Comparison of ENCODE assay signal across 9 mouse cellular contexts in the genomic region with DNA sequence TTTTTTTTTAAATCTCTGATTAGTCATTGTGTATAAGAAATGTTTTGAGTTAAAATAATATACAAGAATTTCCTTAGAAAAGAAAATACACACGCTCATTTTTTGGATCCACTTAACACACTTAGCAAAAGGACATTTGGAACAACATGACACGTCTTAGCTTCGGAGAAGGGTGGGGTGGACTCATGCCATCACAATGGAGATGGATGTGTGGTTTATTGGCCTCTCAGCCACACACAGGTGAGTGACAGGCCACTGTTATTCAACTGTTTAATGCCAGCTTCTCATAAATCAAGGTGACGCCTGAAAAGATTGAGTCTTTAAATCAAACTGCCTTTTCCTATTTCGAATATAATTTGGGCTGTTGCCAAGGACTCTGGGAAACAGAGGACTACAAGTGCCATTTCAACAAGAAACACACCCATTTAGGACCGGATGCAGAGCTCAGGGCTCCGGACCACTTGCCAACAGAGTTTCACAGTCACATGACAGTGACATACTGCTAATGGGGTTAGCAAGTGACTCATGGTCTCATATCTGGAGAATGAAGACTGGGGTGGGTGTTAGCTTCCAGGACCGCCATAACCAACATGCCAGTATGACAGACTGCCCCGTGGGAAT.
DNase-seq lines count a peak whose midpoint lies in the region; ATAC-seq and TF ChIP-seq lines count a peak whose summit lies in the region.
"Had no signal": no experiment of that assay in that cellular context is flagged by ENCODE, and none has a peak within 500 bp of the region (broad histone marks: within the 10 kb centered on the region; RNA-seq: fewer than 3 reads in every experiment).

No protein-coding gene starts in this region.

- no peak overlapping the region for H3K9ac ChIP-seq in intestine, embryonic 14.5 days (ENCODE audit: low read length)
- H3K9ac ChIP-seq in intestine, postnatal 0 days (ENCODE audit: low read depth, low read length), result no peak overlapping the region

- no peak for DNase-seq in intestine, embryonic 14.5 days (ENCODE audit: low spot score)
- peak; percentile 36 for DNase-seq in kidney, adult 18-20 months
- peak; percentile 57 to 75 for DNase-seq in lung, postnatal 4 days
- DNase-seq in testis, postnatal 10 days (ENCODE audit: low spot score), result no peak
- DNase-seq in right cerebral cortex, adult 18-20 months, result no peak
- DNase-seq in frontal cortex, postnatal 10 days (ENCODE audit: low spot score in 2 of 2), result no peak
- DNase-seq: embryo, embryonic 11 days had no signal

- 0 out of 2 replicates have a peak, but pooled peaks have one; percentile 40 for ATAC-seq in intestine, embryonic 14.5 days (replicated peaks; ENCODE audit: low FRiP score, low TSS enrichment, low read depth)
- no peak for ATAC-seq in intestine, postnatal 0 days

- no peak for TF ChIP-seq CTCF in intestine, postnatal 0 days (IDR thresholded peaks at IDR 0.05; ENCODE audit: low read depth)

- no peaks in the 10 kb centered on the region for H3K27me3 ChIP-seq in intestine, embryonic 14.5 days (replicated peaks; ENCODE audit: control insufficient read depth, insufficient read depth, low read length)
- no peaks in the 10 kb centered on the region for H3K27me3 ChIP-seq in intestine, postnatal 0 days (replicated peaks; ENCODE audit: control insufficient read depth, insufficient read depth, low read length)

- no peaks in the 10 kb centered on the region for H3K9me3 ChIP-seq in intestine, embryonic 14.5 days (ENCODE audit: control insufficient read depth, low read length)
- no peaks in the 10 kb centered on the region for H3K9me3 ChIP-seq in intestine, postnatal 0 days (ENCODE audit: control insufficient read depth)

- H3K4me2 ChIP-seq in intestine, embryonic 14.5 days (ENCODE audit: low read length), result no peak overlapping the region
- H3K4me2 ChIP-seq in intestine, postnatal 0 days (replicated peaks; ENCODE audit: low read depth), result no peak overlapping the region

- no peak overlapping the region for H3K27ac ChIP-seq in intestine, embryonic 14.5 days (ENCODE audit: low read depth)
- no peak overlapping the region for H3K27ac ChIP-seq in intestine, postnatal 0 days (ENCODE audit: low read depth, low read length)
- H3K27ac ChIP-seq in brown adipose tissue, adult 24 weeks (replicated peaks; ENCODE audit: low read depth, low read length), result peak overlapping the region; percentile 85

- no peaks in the 10 kb centered on the region for H3K36me3 ChIP-seq in intestine, embryonic 14.5 days (ENCODE audit: control insufficient read depth, insufficient read depth, low read length)
- H3K36me3 ChIP-seq in intestine, postnatal 0 days (ENCODE audit: control insufficient read depth, insufficient read depth), result no peaks in the 10 kb centered on the region

- H3K4me1 ChIP-seq in intestine, embryonic 14.5 days (replicated peaks; ENCODE audit: control insufficient read depth, insufficient read depth, low read length), result no peaks in the 10 kb centered on the region
- H3K4me1 ChIP-seq in intestine, postnatal 0 days (replicated peaks; ENCODE audit: control insufficient read depth, insufficient read depth, low read length), result no peaks in the 10 kb centered on the region
- H3K4me1 ChIP-seq in brown adipose tissue, adult 24 weeks (ENCODE audit: control insufficient read depth, insufficient read depth, insufficient read length, low read length), result peaks cover 21% of the 10 kb centered on the region

- 42% methylated on average over 9 of the region's 9 CpGs for WGBS in intestine, embryonic 14.5 days
- WGBS in intestine, postnatal 0 days, result 44% methylated on average over 9 of the region's 9 CpGs

- H3K4me3 ChIP-seq in intestine, embryonic 14.5 days (ENCODE audit: low read depth, low read length), result no peak overlapping the region
- H3K4me3 ChIP-seq in intestine, postnatal 0 days (ENCODE audit: low read depth, low read length), result no peak overlapping the region
- no peak overlapping the region for H3K4me3 ChIP-seq in brown adipose tissue, adult 24 weeks (ENCODE audit: insufficient read depth, low read depth, low read length)

Comparison
In these comparisons a context has a peak if more than half of its experiments do, and no peak if none do; other contexts are left out.
1. DNase-seq: peak in kidney, adult 18-20 months (single experiment) and lung, postnatal 4 days (2 of 2); none in intestine, embryonic 14.5 days (single experiment), testis, postnatal 10 days (single experiment), right cerebral cortex, adult 18-20 months (single experiment) and frontal cortex, postnatal 10 days (0 of 2).